Mouse (Mus musculus) testis, adult 2 months (tissue): ENCODE measurements around the gene Fuca1.

Experiments
- CTCF ChIP-seq: fragments of 200-500 bp; IDR thresholded peaks from 2 replicates; pipeline ENCODE4 v1.5.1; 2012; ENCODE audit warnings: low read depth, mild to moderate bottlenecking, inconsistent platforms, low read length, moderate library complexity; ENCODE audit not compliant: control insufficient read depth, insufficient read depth, insufficient replicate concordance
- POLR2A ChIP-seq: fragments of 200-500 bp; IDR thresholded peaks from 2 replicates; pipeline ENCODE4 v1.6.1; 2012; ENCODE audit warnings: low read depth, mild to moderate bottlenecking, inconsistent platforms, low read length, moderate library complexity; ENCODE audit not compliant: control insufficient read depth

- TF ChIP-seq POLR2A (no peak), CTCF (no peak)
These were observed 45.0 kb upstream of the Fuca1 start for GRCm38 (mm10) chr4:135875546-135875945.
